Mouse (Mus musculus) CD4-positive helper T cell, adult 2 months (primary cell): Measurements from ENCODE around the gene Ddb2.
"Not testable (repeated sequence)": the region's sequence is repeated elsewhere in the genome, so short reads cannot be mapped to it uniquely, and the experiment has no call there.

Experiments
- DNase-seq: peaks from one replicate; pipeline ENCODE4 v3.0.0-alpha.2; 2012; ENCODE audit warnings: low read depth, missing footprints, low spot score

Gene Ddb2

GRCm38 (mm10) chr2:91255661-91256150, 18.9 kb upstream of the Ddb2 start, which contains the start of gene Pacsin3:
Pacsin3 (plus strand) TSS chr2:91255954.
- DNase-seq, result peak; percentile 15

- no peak for DNase-seq
Observed at GRCm38 (mm10) chr2:91254725-91255380, 18.1 kb upstream of the Ddb2 start.

GRCm38 (mm10) chr2:91252512-91252911, 15.7 kb upstream of the Ddb2 start:
- DNase-seq, result no peak

DNA sequence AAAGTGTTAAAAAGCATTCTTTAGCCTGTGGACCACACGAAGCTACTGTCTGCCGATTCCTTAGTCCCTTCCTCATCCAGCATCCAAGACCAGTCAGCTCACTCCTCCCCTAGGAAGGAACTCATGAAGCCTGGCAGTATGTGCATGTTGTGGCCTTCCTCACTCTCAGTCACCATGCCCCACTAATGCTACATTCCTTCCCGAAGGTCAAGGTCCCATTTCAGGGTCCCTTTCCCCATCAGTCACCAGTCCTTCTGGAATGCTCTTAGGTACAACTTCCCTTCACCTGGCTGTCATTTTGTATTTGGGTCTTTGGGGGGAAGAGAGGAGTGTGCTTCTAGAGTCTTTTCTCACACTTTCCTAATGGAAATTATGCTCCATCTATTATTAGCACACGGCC, 15.2 kb upstream of the Ddb2 start:
- no peak for DNase-seq

DNA sequence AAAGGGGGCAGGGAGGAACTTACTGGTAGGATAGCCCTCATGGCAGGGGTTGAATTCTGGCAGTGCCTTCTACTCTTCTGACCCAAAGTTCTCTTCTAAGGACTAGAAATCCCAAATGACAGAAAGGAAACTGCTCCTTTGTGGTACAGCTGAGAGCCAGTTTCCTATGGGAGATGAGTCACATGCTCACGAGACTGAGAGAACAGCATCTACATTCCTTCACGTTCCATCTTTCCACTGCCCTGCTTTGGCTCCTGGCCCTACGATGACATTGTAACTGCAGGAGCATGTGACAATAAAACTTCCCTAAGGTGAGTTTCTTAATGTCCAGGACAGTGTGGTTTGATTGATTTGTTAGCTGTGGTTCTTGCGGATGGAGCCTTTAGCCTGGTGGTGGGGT, 11.6 kb upstream of the Ddb2 start:
- DNase-seq, result no peak

DNA sequence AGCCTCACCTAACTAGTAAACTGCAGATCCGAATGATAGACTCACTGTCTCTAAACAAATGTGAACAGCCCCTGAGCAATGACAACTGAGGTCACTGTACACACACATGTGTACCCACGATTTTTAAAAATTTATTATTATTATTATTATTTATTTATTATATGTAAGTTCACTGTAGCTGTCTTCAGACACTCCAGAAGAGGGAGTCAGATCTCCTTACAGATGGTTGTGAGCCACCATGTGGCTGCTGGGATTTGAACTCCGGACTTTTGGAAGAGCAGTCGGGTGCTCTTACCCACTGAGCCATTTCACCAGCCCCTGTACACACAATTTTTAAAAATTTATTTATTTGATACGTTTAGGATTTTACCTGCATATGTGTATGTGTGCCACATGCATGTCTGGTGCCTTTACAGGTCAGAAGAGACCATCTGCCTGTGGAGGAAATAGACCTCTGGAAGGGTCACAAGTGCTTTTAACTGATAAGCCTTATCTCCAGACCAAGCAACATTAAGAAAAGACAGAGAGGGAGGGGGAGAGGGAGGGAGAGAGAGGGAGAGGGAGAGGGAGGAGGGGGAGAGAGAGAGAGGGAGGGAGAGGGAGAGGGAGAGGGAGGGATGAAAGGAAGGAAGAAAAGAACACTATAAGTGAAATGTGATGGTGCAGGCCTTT, 7.9 kb upstream of the Ddb2 start:
- DNase-seq, result no peak

DNA sequence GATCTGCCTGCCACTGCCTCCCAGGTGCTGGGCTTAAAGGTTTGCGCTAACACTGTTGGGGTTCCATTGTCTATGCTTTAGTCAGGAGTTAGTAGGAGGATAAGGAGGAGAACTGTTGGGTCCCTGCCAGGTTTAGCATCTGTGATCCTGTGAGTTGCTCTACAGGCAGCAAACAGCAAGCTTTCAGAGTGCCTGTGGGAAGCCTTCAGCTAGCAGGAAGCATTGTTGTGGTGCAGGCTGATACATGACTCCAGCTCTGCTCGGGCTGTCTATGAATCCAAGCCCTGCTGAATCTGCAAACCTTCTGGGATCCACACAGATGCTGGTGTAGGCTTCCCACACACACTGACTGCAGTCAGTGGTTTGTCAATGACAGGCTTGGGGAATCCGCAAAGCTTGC, 6.6 kb upstream of the Ddb2 start:
- DNase-seq, result no peak

DNA sequence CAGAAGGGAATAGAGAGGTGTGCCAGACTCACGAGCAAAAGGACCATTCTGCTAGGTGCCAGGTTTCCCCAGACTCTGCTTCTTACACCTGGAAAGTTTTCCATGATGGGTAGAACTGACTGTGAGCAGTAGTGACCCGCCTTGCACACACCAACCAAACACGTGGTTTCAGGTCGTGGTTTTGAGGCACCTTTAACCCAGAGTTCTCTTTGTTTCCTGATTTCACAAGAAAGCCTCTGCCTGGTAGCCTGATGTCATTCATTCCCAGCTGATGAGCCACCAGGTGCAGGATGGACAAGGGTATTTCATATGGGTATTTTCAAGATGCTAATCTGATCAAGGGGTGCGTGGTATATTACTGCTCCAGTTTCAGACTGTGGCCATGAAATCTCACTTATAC, 5.8 kb upstream of the Ddb2 start:
- peak; percentile 36 for DNase-seq

GRCm38 (mm10) chr2:91237511-91238080, 814 bp upstream of the Ddb2 start:
- not testable (repeated sequence) for DNase-seq

DNA sequence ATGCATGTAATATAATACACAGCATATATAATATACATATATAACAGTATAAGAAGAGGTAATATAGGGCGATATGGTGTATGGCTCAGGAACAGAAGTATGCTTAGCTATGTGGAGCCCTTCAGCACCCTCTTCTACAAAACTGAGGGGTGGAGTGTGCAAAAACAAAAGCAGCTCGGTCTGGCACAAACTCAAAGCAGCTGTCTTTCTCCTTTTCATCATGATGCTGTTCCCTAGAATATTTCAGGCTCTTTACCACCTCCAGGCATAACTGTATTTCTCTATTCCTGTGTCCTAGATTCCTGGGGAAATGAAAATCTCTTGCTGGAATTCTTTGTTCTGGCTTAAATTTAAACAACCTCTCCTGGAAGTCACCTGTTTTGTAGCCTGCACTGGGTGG, 7.0 kb downstream of the Ddb2 start:
- DNase-seq, result no peak

- no peak for DNase-seq
Observed at GRCm38 (mm10) chr2:91223614-91224013, 13.2 kb downstream of the Ddb2 start.

DNA sequence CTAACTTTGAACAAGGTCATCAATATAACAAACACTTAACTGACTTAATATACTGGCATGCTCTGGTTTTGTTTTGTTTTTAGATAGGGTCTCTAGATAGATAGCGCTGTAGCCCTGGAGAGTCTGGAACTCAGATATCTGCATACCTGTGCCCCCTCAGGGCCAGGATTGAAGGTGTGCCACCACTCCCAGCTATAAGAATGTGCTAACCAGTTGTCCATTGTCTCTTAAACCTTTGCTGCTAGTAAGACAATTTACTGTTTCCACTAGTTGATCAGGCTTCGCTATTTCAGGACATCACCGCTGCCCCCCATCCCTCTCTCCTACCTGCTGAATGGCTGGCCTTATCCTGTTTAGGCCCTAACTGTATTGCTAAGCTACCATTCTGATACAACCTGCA, 16.3 kb downstream of the Ddb2 start:
- no peak for DNase-seq

DNA sequence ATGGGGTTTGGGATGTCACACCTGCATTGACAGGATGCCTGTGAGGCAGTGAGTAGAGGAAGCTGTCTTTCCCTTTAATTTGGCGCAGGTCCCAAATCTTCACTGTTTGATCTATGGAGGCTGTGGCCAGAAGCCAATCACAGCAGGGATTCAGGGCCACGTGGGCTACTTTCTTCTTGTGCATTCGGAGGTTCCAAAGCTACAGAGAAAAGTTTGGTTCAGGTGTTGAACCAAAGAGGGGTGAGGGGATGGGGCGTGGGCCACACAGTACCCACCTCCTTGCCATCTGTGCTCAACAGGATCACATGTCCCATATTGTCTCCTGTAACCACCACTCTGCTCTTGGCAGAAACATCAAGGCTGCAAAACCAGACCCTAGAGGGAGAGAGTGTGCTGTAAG, 19.8 kb downstream of the Ddb2 start:
- peak; percentile 63 for DNase-seq

DNA sequence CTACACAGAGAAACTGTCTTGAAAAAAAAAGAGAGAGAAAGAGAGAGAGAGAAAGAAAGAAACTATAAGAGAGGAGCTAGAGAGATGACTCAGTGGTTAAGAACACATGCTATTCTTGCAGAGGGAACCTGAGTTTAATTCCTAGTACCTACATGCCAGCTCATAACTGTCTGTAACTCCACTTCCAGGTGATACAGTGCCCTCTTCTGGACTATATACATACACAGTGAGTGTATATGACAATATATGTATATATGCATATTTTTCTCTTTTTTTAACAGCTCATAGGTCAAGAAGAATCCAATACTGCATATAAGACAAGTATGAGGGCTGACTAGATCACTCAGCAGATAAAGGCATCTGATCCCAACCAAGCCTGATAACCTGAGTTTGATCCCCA, 23.5 kb downstream of the Ddb2 start:
- DNase-seq, result no peak

DNA sequence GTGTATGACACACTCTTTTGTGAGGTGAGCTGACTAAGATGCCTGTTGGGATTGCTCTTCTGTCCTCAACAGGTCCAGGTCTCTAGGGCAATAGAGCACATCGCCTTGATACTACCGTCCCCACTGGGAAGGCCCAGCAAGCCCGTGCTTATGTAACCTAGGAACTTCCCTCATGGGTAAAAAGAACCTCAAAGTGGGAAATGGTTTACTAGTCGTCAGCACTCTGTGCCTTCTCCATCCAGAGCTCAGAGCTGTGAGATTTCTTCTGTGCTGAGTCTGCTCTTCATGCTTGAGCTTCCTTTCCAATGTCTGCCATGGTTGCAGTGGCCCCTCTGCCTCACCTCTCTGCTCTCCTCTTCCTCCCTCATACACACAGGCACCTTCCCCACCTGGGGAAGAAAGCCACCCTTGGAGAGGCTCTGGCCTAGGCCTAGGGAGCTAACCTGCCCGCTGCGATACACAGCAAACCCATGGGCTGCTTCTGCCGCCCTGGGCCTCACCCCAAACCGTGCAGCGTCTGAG, 30.5 kb downstream of the Ddb2 start:
- no peak for DNase-seq

DNA sequence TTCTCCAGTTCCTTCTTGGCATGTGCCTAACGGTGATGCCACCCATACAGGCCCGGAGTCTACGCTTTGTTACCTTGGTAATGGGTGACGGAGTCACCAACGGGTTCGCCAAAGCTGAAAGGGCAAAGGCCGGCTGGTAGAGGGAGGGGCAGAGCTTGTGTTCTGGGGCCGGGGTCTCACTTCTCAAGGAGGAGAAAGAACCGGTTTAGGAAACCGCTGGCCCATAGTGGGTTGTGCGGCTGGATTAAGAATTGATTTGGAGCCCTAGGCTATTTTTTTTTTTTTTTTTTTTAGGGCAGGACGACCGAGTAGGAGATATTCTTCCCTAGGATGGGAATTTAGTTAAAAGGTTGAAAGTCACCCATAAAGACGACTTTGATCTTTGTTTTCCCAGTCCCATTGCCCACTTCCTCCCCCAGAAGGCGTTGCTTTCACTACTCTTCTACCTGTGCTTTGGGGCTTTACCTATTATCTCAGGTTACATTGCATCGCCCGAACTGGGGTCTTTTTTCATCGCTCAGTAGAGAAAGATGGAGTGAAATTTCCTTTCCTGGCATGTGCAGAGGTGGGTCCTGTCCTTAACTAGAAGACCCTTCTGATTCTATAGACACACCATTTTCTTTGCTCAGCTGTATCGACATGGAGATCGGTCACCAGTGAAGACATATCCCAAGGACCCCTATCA, 33.7 kb downstream of the Ddb2 start:
- no peak for DNase-seq

- peak; percentile 92 for DNase-seq
Observed at GRCm38 (mm10) chr2:91202222-91202971, 34.4 kb downstream of the Ddb2 start, which contains the start of the genes Nr1h3 and Acp2. Nr1h3 (minus strand) TSS chr2:91202834. Acp2 (plus strand) TSS chr2:91202885.

DNA sequence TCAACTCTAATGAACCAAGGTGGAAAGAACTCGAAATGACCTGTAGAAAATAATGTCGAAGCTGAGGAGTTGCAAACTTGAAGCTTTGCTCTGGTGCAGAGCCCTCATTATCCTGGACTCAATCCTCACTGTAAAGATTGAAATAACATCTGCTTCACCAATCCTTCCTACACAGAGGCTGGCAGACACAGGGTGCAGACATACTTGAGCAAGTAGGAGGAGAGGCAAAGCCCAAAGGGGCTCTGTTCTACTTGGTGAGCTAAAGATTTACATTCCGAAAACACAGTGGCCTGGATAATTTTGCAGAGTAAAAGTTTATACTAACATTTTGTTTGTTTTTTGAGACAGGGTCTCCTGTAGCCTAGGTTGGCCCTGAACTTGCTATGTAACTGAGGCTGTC, 37.9 kb downstream of the Ddb2 start:
- no peak for DNase-seq

DNA sequence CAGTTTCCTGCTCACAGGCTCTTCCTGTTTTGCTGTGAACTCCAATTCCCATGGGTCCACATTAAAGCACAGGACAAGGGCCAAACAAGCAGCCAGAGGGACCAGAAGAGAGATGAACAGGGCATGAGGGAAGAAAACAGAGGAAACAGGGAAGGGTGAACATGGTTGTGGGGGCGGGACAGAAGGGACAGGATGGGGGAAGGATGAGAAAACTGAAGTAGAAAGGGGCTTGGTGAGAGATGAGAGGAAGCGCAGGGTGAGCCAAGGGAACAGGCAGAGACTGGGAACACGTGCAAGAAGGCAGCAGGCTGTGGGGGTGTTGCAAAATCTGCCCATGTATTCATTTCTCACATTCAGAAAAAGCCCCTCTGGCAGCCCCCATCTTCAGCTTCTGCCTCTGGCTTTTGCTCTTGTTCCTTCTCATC, 40.2 kb downstream of the Ddb2 start:
- no peak for DNase-seq

DNA sequence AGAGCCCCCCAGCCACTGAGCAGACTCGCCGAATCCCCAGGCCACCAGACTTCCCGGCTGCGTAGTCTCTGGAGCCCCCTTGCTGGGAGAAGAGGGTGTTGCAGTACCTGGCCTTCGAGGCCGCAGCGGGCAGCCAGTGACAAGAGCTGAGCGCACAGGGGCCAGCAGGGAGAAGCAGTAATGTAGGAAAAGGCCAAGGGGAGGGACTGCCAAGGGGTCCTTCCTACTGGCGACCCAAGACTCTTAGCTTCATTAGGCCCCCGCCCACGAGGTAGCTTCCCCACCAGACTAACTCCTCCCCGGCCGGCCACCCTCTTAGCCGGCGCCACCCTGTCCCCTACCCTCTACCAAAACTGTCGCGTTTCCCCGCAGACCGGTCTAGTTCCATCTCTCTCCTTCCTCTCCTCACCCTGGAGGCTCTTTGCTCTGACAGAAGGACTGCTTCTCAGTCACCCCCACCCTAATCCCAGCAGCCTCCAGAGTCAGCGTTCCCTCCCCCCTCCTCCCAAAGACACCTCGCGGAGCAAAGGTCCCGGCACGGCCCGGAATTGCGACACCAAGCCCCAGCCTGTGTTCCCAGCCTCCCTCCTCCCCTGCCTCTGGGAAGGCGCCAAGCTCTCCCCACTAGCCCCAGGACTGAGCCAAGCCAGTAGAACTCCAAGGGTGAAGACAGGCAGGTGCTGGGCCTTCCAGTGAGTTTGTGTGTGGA, 42.0 kb downstream of the Ddb2 start:
- peak; percentile 56 for DNase-seq

GRCm38 (mm10) chr2:91190501-91190900, 46.3 kb downstream of the Ddb2 start:
- DNase-seq, result no peak
